Mouse (Mus musculus): ENCODE measurements around the gene Mapk11. TPM values are rescaled to one million over a fixed set of nuclear protein-coding genes. Genes with fewer than 3 reads are reported as not detected.

Gene Mapk11
- polyA plus RNA-seq, 1 experiment from 2014 or later: 46.6 TPM

Small RNAs within 50 kb of the gene (microRNA-seq; reads per million reads assigned to microRNA genes)
- 1.5 reads per million for gene Mir6958
- gene Mir7118: not detected

Other genes starting within 250 kb of the Mapk11 start
- gene Ttll8, start 195.2 kb downstream of the Mapk11 start, polyA plus RNA-seq (2016; fragmentation: Nextera tagmentation; extraction: Ambion mirVana): not detected in 2 replicates
- 2.8 and 4.1 TPM in 2 replicates for gene Mlc1, start 170.6 kb downstream of the Mapk11 start, polyA plus RNA-seq (2016; fragmentation: Nextera tagmentation; extraction: Ambion mirVana)
- not detected in 2 replicates for gene Mov10l1, start 166.7 kb downstream of the Mapk11 start, polyA plus RNA-seq (2016; fragmentation: Nextera tagmentation; extraction: Ambion mirVana)
- 1.5 and 2.0 TPM in 2 replicates for gene Panx2, start 89.9 kb downstream of the Mapk11 start, polyA plus RNA-seq (2016; fragmentation: Nextera tagmentation; extraction: Ambion mirVana)
- 49.6 and 51.2 TPM in 2 replicates for gene Trabd, start 74.5 kb downstream of the Mapk11 start, polyA plus RNA-seq (2016; fragmentation: Nextera tagmentation; extraction: Ambion mirVana)
- 23.2 and 27.2 TPM in 2 replicates for gene Selenoo, start 60.5 kb downstream of the Mapk11 start, polyA plus RNA-seq (2016; fragmentation: Nextera tagmentation; extraction: Ambion mirVana)
- gene Tubgcp6, start 26.5 kb downstream of the Mapk11 start, polyA plus RNA-seq (2016; fragmentation: Nextera tagmentation; extraction: Ambion mirVana): 18.7 and 20.6 TPM in 2 replicates
- 23.6 and 25.1 TPM in 2 replicates for gene Hdac10, start 20.9 kb downstream of the Mapk11 start, polyA plus RNA-seq (2016; fragmentation: Nextera tagmentation; extraction: Ambion mirVana)
- 11.7 and 13.4 TPM in 2 replicates for gene Mapk12, start 8.9 kb downstream of the Mapk11 start, polyA plus RNA-seq (2016; fragmentation: Nextera tagmentation; extraction: Ambion mirVana)
- gene Plxnb2, start 31.2 kb upstream of the Mapk11 start, polyA plus RNA-seq (2016; fragmentation: Nextera tagmentation; extraction: Ambion mirVana): 123 and 126 TPM in 2 replicates
- gene Dennd6b, start 46.9 kb upstream of the Mapk11 start, polyA plus RNA-seq (2016; fragmentation: Nextera tagmentation; extraction: Ambion mirVana): 55.5 and 62.6 TPM in 2 replicates
- gene Ppp6r2, start 61.9 kb upstream of the Mapk11 start, polyA plus RNA-seq (2016; fragmentation: Nextera tagmentation; extraction: Ambion mirVana): 56.9 and 69.7 TPM in 2 replicates
- 88.9 and 90.5 TPM in 2 replicates for gene Sbf1, start 165.7 kb upstream of the Mapk11 start, polyA plus RNA-seq (2016; fragmentation: Nextera tagmentation; extraction: Ambion mirVana)
- gene Adm2, start 173.1 kb upstream of the Mapk11 start, polyA plus RNA-seq (2016; fragmentation: Nextera tagmentation; extraction: Ambion mirVana): not detected in 2 replicates
- gene Miox, start 184.8 kb upstream of the Mapk11 start, polyA plus RNA-seq (2016; fragmentation: Nextera tagmentation; extraction: Ambion mirVana): not detected in 2 replicates
- 38.8 and 42.2 TPM in 2 replicates for gene Lmf2, start 206.0 kb upstream of the Mapk11 start, polyA plus RNA-seq (2016; fragmentation: Nextera tagmentation; extraction: Ambion mirVana)
- 133 and 139 TPM in 2 replicates for gene Ncaph2, start 206.1 kb upstream of the Mapk11 start, polyA plus RNA-seq (2016; fragmentation: Nextera tagmentation; extraction: Ambion mirVana)
- gene Sco2, start 224.2 kb upstream of the Mapk11 start, polyA plus RNA-seq (2016; fragmentation: Nextera tagmentation; extraction: Ambion mirVana): 7.8 and 8.8 TPM in 2 replicates
- 1.6 and 1.7 TPM in 2 replicates for gene Tymp, start 227.4 kb upstream of the Mapk11 start, polyA plus RNA-seq (2016; fragmentation: Nextera tagmentation; extraction: Ambion mirVana)
- gene Odf3b, start 229.7 kb upstream of the Mapk11 start, polyA plus RNA-seq (2016; fragmentation: Nextera tagmentation; extraction: Ambion mirVana): 0.30 and 0.54 TPM in 2 replicates
- not detected in 2 replicates for gene Klhdc7b, start 235.3 kb upstream of the Mapk11 start, polyA plus RNA-seq (2016; fragmentation: Nextera tagmentation; extraction: Ambion mirVana)

All from neural tube, embryonic 12.5 days (tissue).